Mouse (Mus musculus) heart, postnatal 0 days (tissue): ENCODE results near the gene Myo9a.

Experiments used
- CTCF ChIP-seq: IDR thresholded peaks from 2 replicates; pipeline ENCODE4 v1.5.1; 2016; ENCODE audit warnings: antibody characterized with exemption, control low read depth, low read depth
- EP300 ChIP-seq: IDR thresholded peaks from 2 replicates; pipeline ENCODE4 v1.6.1; 2016; ENCODE audit warnings: antibody characterized with exemption, low read depth

GRCm38 (mm10) chr9:59965046-59965445, 214.3 kb downstream of the Myo9a start:
- no peak for TF ChIP-seq CTCF
- TF ChIP-seq EP300: no peak
